Mouse (Mus musculus) liver, adult 2 months (tissue): Measurements from ENCODE around the gene Nkain2. TPM values are rescaled to one million over a fixed set of nuclear protein-coding genes. Genes with fewer than 3 reads are reported as not detected.

Experiments used
- DNase-seq: peaks from one replicate; pipeline ENCODE4 v3.0.0-alpha.2; 2011; ENCODE audit warnings: low read depth, low spot score; ENCODE audit errors: extremely low read depth
- H3K27ac ChIP-seq: fragments of 200-500 bp; replicated peaks from 2 replicates; pipeline ENCODE4 v1.5.1; 2012; ENCODE audit warnings: low read depth, mild to moderate bottlenecking, control low read depth, inconsistent platforms, low read length; ENCODE audit not compliant: insufficient read depth
- H3K27me3 ChIP-seq: fragments of 200-500 bp; 2 replicates; pipeline ENCODE4 v1.6.1; 2012; ENCODE audit warnings: mild to moderate bottlenecking, moderate library complexity, low read length, inconsistent platforms; ENCODE audit not compliant: control insufficient read depth, insufficient read depth
- H3K36me3 ChIP-seq: fragments of 200-500 bp; 2 replicates; pipeline ENCODE4 v1.6.1; 2012; ENCODE audit warnings: low read length, inconsistent platforms; ENCODE audit not compliant: control insufficient read depth, insufficient read depth
- H3K4me1 ChIP-seq: fragments of 200-500 bp; 2 replicates; pipeline ENCODE4 v1.6.1; 2011; ENCODE audit warnings: low read length; ENCODE audit not compliant: control insufficient read depth, insufficient read depth
- H3K4me3 ChIP-seq: fragments of 200-500 bp; 2 replicates; pipeline ENCODE4 v1.5.1; 2011; ENCODE audit warnings: low read depth, mild to moderate bottlenecking, control low read depth, low read length, moderate library complexity; ENCODE audit not compliant: insufficient read depth
- H3K79me2 ChIP-seq: fragments of 200-500 bp; 2 replicates; pipeline ENCODE4 v1.6.1; 2012; ENCODE audit warnings: inconsistent platforms, mild to moderate bottlenecking, low read length, moderate library complexity; ENCODE audit not compliant: control insufficient read depth, insufficient read depth
- H3K9ac ChIP-seq: fragments of 200-500 bp; 2 replicates; pipeline ENCODE4 v1.6.1; 2012; ENCODE audit warnings: low read depth, mild to moderate bottlenecking, control low read depth, inconsistent platforms, low read length
- CTCF ChIP-seq: fragments of 200-500 bp; IDR thresholded peaks from 2 replicates; pipeline ENCODE4 v1.5.1; 2011; ENCODE audit warnings: low read depth, low read length, control low read depth
- POLR2A ChIP-seq: fragments of 200-500 bp; IDR thresholded peaks from 2 replicates; pipeline ENCODE4 v1.6.1; 2011; ENCODE audit warnings: low read length, control low read depth; ENCODE audit not compliant: insufficient read depth; ENCODE audit errors: extremely low read depth
- WGBS: fragments of 180-500 bp; shearing (Covaris S2); methylation state at CpG from one replicate; pipeline ENCODE4 v1.1.7; 2018; 5-methylcytosine and 5-hydroxymethylcytosine counted together
- polyA plus RNA-seq: library from polyadenylated mRNA; depleted of rRNA; stranded (reverse); fragments of >200 nt; gene quantifications from 2 replicates; pipeline ENCODE4 v1.2.3, GENCODE M21; 2012
- total RNA-seq: library from RNA; depleted of rRNA; stranded (reverse); fragments of >200 nt; gene quantifications from 2 replicates; pipeline ENCODE4 v1.2.3, GENCODE M21; 2014

The Nkain2 gene
- total and polyA plus RNA-seq, 2 experiments: 0.23 to 0.55 TPM

DNA sequence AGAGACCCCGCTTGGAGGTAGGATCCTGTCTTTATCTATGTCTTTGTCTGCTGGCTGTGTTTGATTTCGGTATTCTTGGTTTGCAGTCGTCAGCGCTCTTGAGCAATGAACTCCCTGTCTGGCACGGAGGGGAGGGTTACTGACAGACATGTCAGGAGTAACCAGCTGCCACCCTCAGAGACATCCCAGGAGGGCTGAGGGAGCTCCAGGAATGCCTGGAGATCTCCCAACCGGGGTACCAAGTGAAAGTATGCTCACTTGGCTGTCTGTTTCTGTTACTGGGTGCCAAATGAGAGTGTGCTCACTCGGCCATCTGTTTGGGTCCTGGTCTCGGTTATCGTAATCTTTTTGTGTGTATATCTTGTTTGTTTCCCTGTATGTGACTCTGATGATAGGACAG, 577.5 kb downstream of the Nkain2 start:
- H3K4me3 ChIP-seq: no peak overlapping the region
- no peaks in the 10 kb centered on the region for H3K79me2 ChIP-seq
- TF ChIP-seq POLR2A (no peak), CTCF (no peak)

DNA sequence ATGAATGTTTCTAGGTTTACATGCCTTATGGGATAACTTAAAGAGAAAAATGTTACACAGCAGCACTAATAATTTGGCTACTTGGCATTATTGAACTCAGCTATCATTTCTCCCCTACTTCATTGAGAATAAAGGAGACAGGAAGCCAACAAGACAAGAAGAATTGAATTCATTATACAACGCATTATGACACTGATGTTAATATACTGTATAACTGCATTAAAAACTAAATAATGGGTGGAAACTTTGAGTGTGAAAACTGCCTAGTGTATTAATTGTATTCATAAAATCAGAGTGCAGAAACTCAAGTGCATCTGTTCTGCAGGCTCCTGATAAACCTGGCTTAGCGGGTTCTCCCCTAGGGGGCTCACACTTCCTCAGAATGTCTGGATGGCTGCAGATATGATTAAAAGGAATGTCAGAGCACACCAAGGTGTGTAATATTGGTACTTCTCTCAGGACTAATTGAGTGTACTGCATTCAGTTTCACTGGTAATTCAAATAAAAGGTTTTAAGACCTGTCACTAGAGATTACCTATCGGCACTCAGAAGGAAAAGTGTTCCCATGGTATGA, 589.2 kb downstream of the Nkain2 start:
- no peak for DNase-seq
- H3K36me3 ChIP-seq: no peaks in the 10 kb centered on the region
- H3K79me2 ChIP-seq: no peaks in the 10 kb centered on the region
- H3K4me3 ChIP-seq: no peak overlapping the region
- H3K27ac ChIP-seq: no peak overlapping the region
- no peaks in the 10 kb centered on the region for H3K27me3 ChIP-seq
- no peak for TF ChIP-seq POLR2A
- no peak for TF ChIP-seq CTCF
- H3K9ac ChIP-seq: no peak overlapping the region
- H3K4me1 ChIP-seq: no peaks in the 10 kb centered on the region
- WGBS: 86% methylated on average over 3 of the region's 3 CpGs

More for the DNA sequence above, 577.5 kb downstream of the Nkain2 start:
- no peak overlapping the region for H3K9ac ChIP-seq
- no peaks in the 10 kb centered on the region for H3K4me1 ChIP-seq
- H3K27me3 ChIP-seq: no peaks in the 10 kb centered on the region
- no peak for DNase-seq
- 86% methylated on average over 9 of the region's 9 CpGs for WGBS
- H3K36me3 ChIP-seq: no peaks in the 10 kb centered on the region
- no peak overlapping the region for H3K27ac ChIP-seq

DNA sequence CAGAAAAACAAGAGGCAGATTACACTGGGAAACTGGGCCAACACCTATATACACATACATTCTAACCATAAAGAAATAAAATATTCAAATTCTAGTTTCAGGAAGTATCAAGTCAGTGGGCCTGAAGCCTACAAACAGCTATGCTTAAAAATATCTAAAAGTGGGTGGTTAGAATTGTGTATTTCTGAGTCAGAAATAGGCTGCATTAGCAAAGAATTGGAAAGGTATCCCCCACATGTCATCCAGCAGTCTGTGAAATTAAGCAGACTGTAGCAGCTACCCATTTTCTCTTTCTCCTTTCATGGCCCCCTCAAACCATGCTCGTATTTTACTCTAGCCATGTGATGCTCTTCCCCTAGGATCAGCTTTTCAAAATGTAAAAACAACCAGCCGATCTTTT, 599.8 kb downstream of the Nkain2 start:
- no peak for DNase-seq
- no peak overlapping the region for H3K4me3 ChIP-seq
- no peaks in the 10 kb centered on the region for H3K36me3 ChIP-seq
- no peak overlapping the region for H3K9ac ChIP-seq
- H3K27ac ChIP-seq: no peak overlapping the region
- no peaks in the 10 kb centered on the region for H3K4me1 ChIP-seq
- H3K27me3 ChIP-seq: no peaks in the 10 kb centered on the region
- 66% methylated on average over 2 of the region's 2 CpGs for whole genome bisulfite sequencing
- TF ChIP-seq CTCF (no peak), POLR2A (no peak)
- H3K79me2 ChIP-seq: no peaks in the 10 kb centered on the region

GRCm38 (mm10) chr10:32283690-32284089, 606.6 kb downstream of the Nkain2 start:
- H3K27ac ChIP-seq: no peak overlapping the region
- no peaks in the 10 kb centered on the region for H3K36me3 ChIP-seq
- no peak for TF ChIP-seq CTCF
- TF ChIP-seq POLR2A: no peak
- H3K27me3 ChIP-seq: no peaks in the 10 kb centered on the region
- H3K4me1 ChIP-seq: no peaks in the 10 kb centered on the region
- no peak overlapping the region for H3K9ac ChIP-seq
- WGBS: 80% methylated on average over 1 of the region's 1 CpGs
- DNase-seq: no peak
- no peak overlapping the region for H3K4me3 ChIP-seq
- no peaks in the 10 kb centered on the region for H3K79me2 ChIP-seq

DNA sequence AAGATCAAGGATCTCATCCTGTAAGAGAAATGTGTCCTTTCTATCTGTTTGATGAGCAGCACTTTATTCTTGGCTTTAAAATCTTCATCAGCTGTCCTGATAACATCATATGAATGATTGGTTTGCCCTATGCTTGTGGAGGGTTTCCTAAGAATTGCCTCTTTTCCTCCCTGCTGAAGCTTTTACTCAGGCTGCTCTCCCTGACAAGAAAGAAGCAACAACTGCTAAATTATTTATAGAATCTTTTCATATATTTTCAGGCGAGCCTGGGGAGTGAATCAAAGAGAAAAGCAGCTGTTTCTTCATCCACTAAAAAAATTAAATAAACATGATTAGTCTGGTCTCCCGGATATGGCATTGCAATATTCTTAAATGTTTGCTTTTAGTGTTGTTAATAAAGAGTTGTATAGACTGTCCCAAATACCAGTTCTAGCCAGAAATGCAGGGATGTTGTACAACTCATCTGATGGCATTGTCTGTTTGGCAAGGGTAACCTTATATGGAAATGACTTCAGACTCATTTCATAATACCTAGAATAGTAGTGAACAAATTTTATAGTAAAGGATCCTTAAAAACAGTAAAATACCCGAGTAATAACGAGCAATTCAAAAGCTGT, 646.9 kb downstream of the Nkain2 start:
- Histone ChIP-seq H3K4me3 (no peak overlapping the region), H3K9ac (no peak overlapping the region), H3K4me1 (no peaks in the 10 kb centered on the region), H3K27ac (no peak overlapping the region), H3K36me3 (no peaks in the 10 kb centered on the region), H3K79me2 (no peaks in the 10 kb centered on the region), H3K27me3 (no peaks in the 10 kb centered on the region)
- WGBS: 54% methylated on average over 4 of the region's 4 CpGs
- DNase-seq: no peak
- TF ChIP-seq POLR2A: no peak
- no peak for TF ChIP-seq CTCF

DNA sequence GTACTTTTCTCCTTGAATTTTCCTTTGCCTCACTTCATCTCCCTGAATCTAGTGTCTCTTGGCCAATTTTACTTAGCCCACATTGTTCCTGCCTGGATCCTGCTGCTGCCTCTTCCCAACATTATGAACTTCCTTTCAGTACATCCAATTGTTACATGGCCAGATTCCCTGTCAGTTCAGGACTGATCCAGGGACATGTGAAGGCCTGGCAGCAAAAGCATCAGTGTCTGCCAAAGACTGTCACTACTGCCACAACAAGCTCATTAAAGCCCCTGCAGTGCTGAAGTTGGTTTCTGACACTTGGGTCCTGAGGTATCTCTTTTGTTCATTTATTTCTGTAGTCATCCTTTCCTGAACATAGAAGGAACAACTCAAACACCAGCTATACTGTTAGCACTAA, 649.1 kb downstream of the Nkain2 start:
- no peaks in the 10 kb centered on the region for H3K27me3 ChIP-seq
- H3K79me2 ChIP-seq: no peaks in the 10 kb centered on the region
- no peak overlapping the region for H3K9ac ChIP-seq
- DNase-seq: no peak
- TF ChIP-seq POLR2A: no peak
- TF ChIP-seq CTCF: no peak
- no peaks in the 10 kb centered on the region for H3K4me1 ChIP-seq
- no peak overlapping the region for H3K4me3 ChIP-seq
- H3K36me3 ChIP-seq: no peaks in the 10 kb centered on the region
- no peak overlapping the region for H3K27ac ChIP-seq
